Mouse (Mus musculus) CH12.LX (cell line): ENCODE measurements around the gene Rsu1.

Experiments
- CTCF ChIP-seq, 2 experiments: IDR thresholded peaks in 1 of 2; conservative IDR thresholded peaks in 1 of 2; 2 replicates each; pipeline ENCODE4 v1.5.1; 2011 to 2012; ENCODE audit warnings: low read depth in 2 of 2, low read length in 2 of 2, improper control_type of control experiment in 1 of 2, inconsistent platforms in 1 of 2, mild to moderate bottlenecking in 1 of 2, moderate library complexity in 1 of 2
- ELF1 ChIP-seq: IDR thresholded peaks from 2 replicates; pipeline ENCODE4 v1.6.1; 2014; ENCODE audit warnings: low read depth, mild to moderate bottlenecking, inconsistent platforms, low read length, improper control_type of control experiment
- EP300 ChIP-seq: IDR thresholded peaks from 2 replicates; pipeline ENCODE4 v1.6.1; 2011; ENCODE audit warnings: low read length, improper control_type of control experiment
- RCOR1 ChIP-seq: conservative IDR thresholded peaks from 2 replicates; pipeline ENCODE4 v1.6.1; 2012; ENCODE audit warnings: low read depth, mild to moderate bottlenecking, inconsistent platforms, low read length, improper control_type of control experiment
- TBP ChIP-seq: conservative IDR thresholded peaks from 2 replicates; pipeline ENCODE4 v1.6.1; 2011; ENCODE audit warnings: low read depth, low read length, improper control_type of control experiment
- USF1 ChIP-seq: IDR thresholded peaks from 2 replicates; pipeline ENCODE4 v1.6.1; 2014; ENCODE audit warnings: low read depth, mild to moderate bottlenecking, inconsistent platforms, low read length, improper control_type of control experiment
- ZC3H11A ChIP-seq: IDR thresholded peaks from 2 replicates; pipeline ENCODE4 v1.6.1; 2012; ENCODE audit warnings: low read depth, mild to moderate bottlenecking, inconsistent platforms, low read length, improper control_type of control experiment
- ZMIZ1 ChIP-seq: IDR thresholded peaks from 2 replicates; pipeline ENCODE4 v1.6.1; 2012; ENCODE audit warnings: low read depth, mild to moderate bottlenecking, inconsistent platforms, low read length, improper control_type of control experiment

- no peak for TF ChIP-seq TBP
- TF ChIP-seq ELF1 = peak; percentile 41; the same call in 1 of the 2 replicates
- TF ChIP-seq ZC3H11A = no peak
- no peak for TF ChIP-seq ZMIZ1
- peak in 1 of 2 experiments; percentile 12; a peak in 1 of 4 replicates for TF ChIP-seq CTCF (conservative IDR thresholded peaks at IDR 0.05 in 1 of 2, IDR thresholded peaks at IDR 0.05 in 1 of 2; ENCODE audit: low read depth in 2 of 2, low read length in 2 of 2)
- no peak for TF ChIP-seq RCOR1
- peak; percentile 35; the same call in 1 of the 2 replicates for TF ChIP-seq EP300
- TF ChIP-seq USF1 = no peak
Observed at GRCm38 (mm10) chr2:13106531-13106930, 164.7 kb downstream of the Rsu1 start.
